Mouse (Mus musculus) spleen, postnatal 14 days (tissue): ENCODE results near the gene Klf3.

Source experiments
- DNase-seq, 2 experiments: peaks; one replicate each; pipeline ENCODE4 v3.0.0; 2021 to 2022; ENCODE audit warnings: low spot score in 2 of 2

Klf3 gene

GRCm38 (mm10) chr5:64834213-64834612, 31.0 kb downstream of the Klf3 start:
- DNase-seq, result no peak

- DNase-seq, result no peak
Observed at GRCm38 (mm10) chr5:64835295-64835694, 32.1 kb downstream of the Klf3 start.

- no peak for DNase-seq
Observed at GRCm38 (mm10) chr5:64839016-64839599, 35.9 kb downstream of the Klf3 start.

- no peak for DNase-seq
Observed at GRCm38 (mm10) chr5:64840087-64840486, 36.9 kb downstream of the Klf3 start.

- DNase-seq, result no peak
Observed at GRCm38 (mm10) chr5:64844622-64845021, 41.4 kb downstream of the Klf3 start.

- no peak for DNase-seq
Observed at GRCm38 (mm10) chr5:64847305-64847704, 44.1 kb downstream of the Klf3 start.

- DNase-seq, result no peak
Observed at GRCm38 (mm10) chr5:64849892-64850291, 46.7 kb downstream of the Klf3 start.

GRCm38 (mm10) chr5:64852656-64853398, 49.6 kb downstream of the Klf3 start:
- DNase-seq, result no peak

- DNase-seq, result no peak
Observed at GRCm38 (mm10) chr5:64853421-64853820, 50.2 kb downstream of the Klf3 start.

GRCm38 (mm10) chr5:64855199-64855598, 52.0 kb downstream of the Klf3 start:
- no peak for DNase-seq

GRCm38 (mm10) chr5:64860900-64861470, 57.8 kb downstream of the Klf3 start:
- DNase-seq, result peak in 1 of 2 experiments; percentile 40

- peak in 1 of 2 experiments; percentile 17 for DNase-seq
Observed at GRCm38 (mm10) chr5:64861471-64862199, 58.4 kb downstream of the Klf3 start.

GRCm38 (mm10) chr5:64862269-64862668, 59.1 kb downstream of the Klf3 start:
- no peak for DNase-seq

- peak; percentile 52 to 63 for DNase-seq
Observed at GRCm38 (mm10) chr5:64864699-64865108, 61.5 kb downstream of the Klf3 start.

- DNase-seq, result peak in 1 of 2 experiments; percentile 16
Observed at GRCm38 (mm10) chr5:64865219-64865964, 62.2 kb downstream of the Klf3 start.

GRCm38 (mm10) chr5:64866331-64867050, 63.3 kb downstream of the Klf3 start:
- DNase-seq, result peak; percentile 47 to 66

GRCm38 (mm10) chr5:64867124-64867523, 63.9 kb downstream of the Klf3 start:
- DNase-seq, result no peak

GRCm38 (mm10) chr5:64867551-64867950, 64.4 kb downstream of the Klf3 start:
- no peak for DNase-seq

- no peak for DNase-seq
Observed at GRCm38 (mm10) chr5:64876086-64876830, 73.1 kb downstream of the Klf3 start.
